Comparison of ENCODE assay signal across 15 mouse cellular contexts in genomic region chr11:58499290-58499689, GRCm38 (mm10). TPM values are rescaled to one million over a fixed set of nuclear protein-coding genes. Genes with fewer than 3 reads are reported as not detected.
A peak's percentile ranks its signal among the peaks of the same experiment; 100 is the strongest.
DNase-seq lines count a peak whose midpoint lies in the region; ATAC-seq and TF ChIP-seq lines count a peak whose summit lies in the region.
"Had no signal": no experiment of that assay in that cellular context is flagged by ENCODE, and none has a peak within 500 bp of the region (broad histone marks: within the 10 kb centered on the region; RNA-seq: fewer than 3 reads in every experiment).

No protein-coding gene starts in this region.

- H3K9ac ChIP-seq in kidney, embryonic 15.5 days = no peak overlapping the region

- TF ChIP-seq CTCF in gastrocnemius, adult 2 months (IDR thresholded peaks at IDR 0.05) = peak; percentile 40

- no peak for ATAC-seq in kidney, embryonic 15.5 days (replicated peaks; ENCODE audit: low FRiP score)

- DNase-seq in gastrocnemius, adult 2 months = no peak
- no peak for DNase-seq in gastrocnemius, postnatal 4 days (ENCODE audit: low spot score in 2 of 2)
- peak; percentile 16 to 38 for DNase-seq in left cerebral cortex, postnatal 14 days (ENCODE audit: low spot score in 2 of 2)
- DNase-seq in left cerebral cortex, postnatal 36 days (ENCODE audit: low spot score in 2 of 2) = no peak
- DNase-seq in MN1 (ENCODE audit: low spot score) = peak; percentile 23
- DNase-seq in induced T-regulatory cell, adult 2 months (ENCODE audit: low read depth) = peak; percentile 4
- no peak for DNase-seq in ovary, postnatal 36 days (ENCODE audit: low spot score)
- DNase-seq: cerebellum, postnatal 25 days; gastrocnemius, postnatal 10 days; kidney, postnatal 14 days; lung, postnatal 14 days; thymus, postnatal 14 days had no signal

- H3K9me3 ChIP-seq in kidney, embryonic 15.5 days (replicated peaks) = no peaks in the 10 kb centered on the region

- intact Hi-C loops in gastrocnemius, adult 2 months (cut with DNase I) = no loop called here
- intact Hi-C loops in left cerebral cortex, postnatal 14 days (cut with DNase I) = loop anchor here (5.0 to 10.0 kb wide), 2 partner anchors 97 to 314 kb away; no protein-coding TSS in a partner anchor
- intact Hi-C loops in left cerebral cortex, postnatal 36 days (cut with DNase I) = loop anchor here (10.0 kb wide), 1 partner anchor 314 kb away; no protein-coding TSS in a partner anchor

- H3K36me3 ChIP-seq in kidney, embryonic 15.5 days = no peaks in the 10 kb centered on the region

- no peak overlapping the region for H3K27ac ChIP-seq in gastrocnemius, adult 2 months
- H3K27ac ChIP-seq in kidney, embryonic 15.5 days = no peak overlapping the region

- H3K4me3 ChIP-seq in gastrocnemius, adult 2 months = no peak overlapping the region
- H3K4me3 ChIP-seq in kidney, embryonic 15.5 days (replicated peaks) = no peak overlapping the region

- H3K4me2 ChIP-seq in kidney, embryonic 15.5 days = no peak overlapping the region

- no peaks in the 10 kb centered on the region for H3K4me1 ChIP-seq in kidney, embryonic 15.5 days

- WGBS in kidney, embryonic 15.5 days = 52% methylated on average over 3 of the region's 3 CpGs

- H3K27me3 ChIP-seq in kidney, embryonic 15.5 days = no peaks in the 10 kb centered on the region

RNA-seq across cellular contexts. Expression of gene Olfr331, which starts 3.1 kb away (rescaled TPM):
- total RNA-seq in gastrocnemius, adult 2 months (2021) = not detected
- total RNA-seq in gastrocnemius, postnatal 4 days (2021) = not detected
- total RNA-seq in left cerebral cortex, postnatal 14 days (2021) = not detected
- total RNA-seq in left cerebral cortex, postnatal 36 days (2021) = not detected
- polyA plus RNA-seq in kidney, embryonic 15.5 days (2015; fragmentation: Nextera tagmentation; extraction: Ambion mirVana) = not detected in 2 replicates
- total RNA-seq: gastrocnemius, postnatal 10 days; heart, postnatal 14 days had no signal
- polyA plus RNA-seq: limb, embryonic 11.5 days had no signal

RNA-seq across cellular contexts. Expression of gene Olfr332, which starts 6.9 kb away (rescaled TPM):
- total RNA-seq in gastrocnemius, adult 2 months (2021) = not detected
- total RNA-seq in gastrocnemius, postnatal 4 days (2021) = not detected
- total RNA-seq in left cerebral cortex, postnatal 14 days (2021) = not detected
- total RNA-seq in left cerebral cortex, postnatal 36 days (2021) = not detected
- polyA plus RNA-seq in kidney, embryonic 15.5 days (2015; fragmentation: Nextera tagmentation; extraction: Ambion mirVana) = 0.08 TPM in 1 of 2 replicates, not detected in the other
- total RNA-seq: gastrocnemius, postnatal 10 days; heart, postnatal 14 days had no signal
- polyA plus RNA-seq: limb, embryonic 11.5 days had no signal

RNA-seq across cellular contexts. Expression of gene Olfr330, which starts 35.3 kb away (rescaled TPM):
- not detected for total RNA-seq in gastrocnemius, adult 2 months (2021)
- not detected for total RNA-seq in gastrocnemius, postnatal 4 days (2021)
- not detected for total RNA-seq in left cerebral cortex, postnatal 14 days (2021)
- total RNA-seq in left cerebral cortex, postnatal 36 days (2021) = not detected
- not detected in 2 replicates for polyA plus RNA-seq in kidney, embryonic 15.5 days (2015; fragmentation: Nextera tagmentation; extraction: Ambion mirVana)
- total RNA-seq: gastrocnemius, postnatal 10 days; heart, postnatal 14 days had no signal
- polyA plus RNA-seq: limb, embryonic 11.5 days had no signal

RNA-seq across cellular contexts. Expression of gene Olfr30, which starts 37.2 kb away (rescaled TPM):
- total RNA-seq in gastrocnemius, adult 2 months (2021) = not detected
- total RNA-seq in gastrocnemius, postnatal 4 days (2021) = not detected
- total RNA-seq in left cerebral cortex, postnatal 14 days (2021) = not detected
- not detected for total RNA-seq in left cerebral cortex, postnatal 36 days (2021)
- polyA plus RNA-seq in kidney, embryonic 15.5 days (2015; fragmentation: Nextera tagmentation; extraction: Ambion mirVana) = not detected in 2 replicates
- total RNA-seq: gastrocnemius, postnatal 10 days; heart, postnatal 14 days had no signal
- polyA plus RNA-seq: limb, embryonic 11.5 days had no signal

RNA-seq across cellular contexts. Expression of gene Lypd9, which starts 46.6 kb away (rescaled TPM):
- not detected for total RNA-seq in gastrocnemius, adult 2 months (2021)
- not detected for total RNA-seq in gastrocnemius, postnatal 4 days (2021)
- not detected for total RNA-seq in left cerebral cortex, postnatal 14 days (2021)
- total RNA-seq in left cerebral cortex, postnatal 36 days (2021) = not detected
- polyA plus RNA-seq in kidney, embryonic 15.5 days (2015; fragmentation: Nextera tagmentation; extraction: Ambion mirVana) = not detected in 2 replicates
- total RNA-seq: gastrocnemius, postnatal 10 days; heart, postnatal 14 days had no signal
- polyA plus RNA-seq: limb, embryonic 11.5 days had no signal

Comparison
In these comparisons a context has a peak if more than half of its experiments do, and no peak if none do; other contexts are left out.
1. DNase-seq: peak in left cerebral cortex, postnatal 14 days (2 of 2), MN1 (single experiment) and induced T-regulatory cell, adult 2 months (single experiment); none in gastrocnemius, adult 2 months (single experiment), gastrocnemius, postnatal 4 days (0 of 2), left cerebral cortex, postnatal 36 days (0 of 2) and ovary, postnatal 36 days (single experiment).